ENCODE assay signal across 23 mouse cellular contexts in the genomic region with DNA sequence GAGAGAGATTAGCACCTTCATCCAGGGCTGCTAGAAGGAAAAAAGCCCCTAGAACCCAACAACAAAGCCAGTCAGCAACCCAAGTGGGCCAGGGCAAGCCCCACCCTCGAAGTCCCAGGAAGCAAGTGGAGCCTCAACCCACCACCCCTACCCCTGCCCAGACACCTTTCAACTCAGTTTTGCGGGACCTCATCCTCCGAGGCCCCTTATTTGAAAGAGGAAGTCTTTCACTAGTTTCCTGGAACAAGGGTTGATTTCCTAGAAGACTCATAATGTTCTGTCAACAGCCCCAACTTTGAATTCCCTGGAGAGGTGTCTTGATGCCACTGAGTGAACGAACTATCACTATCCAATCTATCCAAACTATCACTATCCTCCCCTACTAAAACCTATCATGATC. TPM values are rescaled to one million over a fixed set of nuclear protein-coding genes. Genes with fewer than 3 reads are reported as not detected.
DNase-seq lines count a peak whose midpoint lies in the region; ATAC-seq and TF ChIP-seq lines count a peak whose summit lies in the region.
"Had no signal": no experiment of that assay in that cellular context is flagged by ENCODE, and none has a peak within 500 bp of the region (broad histone marks: within the 10 kb centered on the region; RNA-seq: fewer than 3 reads in every experiment).

No protein-coding gene starts in this region.

- no peak for TF ChIP-seq CTCF in kidney, postnatal 0 days (IDR thresholded peaks at IDR 0.05; ENCODE audit: low read depth)
- no peak for TF ChIP-seq CTCF in G1E (IDR thresholded peaks at IDR 0.05; ENCODE audit: low read depth, low read length)
- no peak for TF ChIP-seq CTCF in left cerebral cortex, adult 2 months (IDR thresholded peaks at IDR 0.05)

- H3K9ac ChIP-seq in kidney, postnatal 0 days (ENCODE audit: low read depth, low read length) = no peak overlapping the region
- H3K9ac ChIP-seq: embryonic facial prominence, embryonic 13.5 days; forebrain, embryonic 13.5 days; forebrain, postnatal 0 days; heart, embryonic 12.5 days; hindbrain, embryonic 15.5 days had no signal

- no peak for DNase-seq in kidney, postnatal 0 days (ENCODE audit: low spot score)
- DNase-seq in kidney, adult 11 months = no peak
- peak; percentile 51 for DNase-seq in G1E (ENCODE audit: low spot score)
- DNase-seq in left cerebral cortex, adult 2 months (ENCODE audit: extremely low spot score in 1 of 2, low spot score in 2 of 2) = no peak
- DNase-seq in lung, postnatal 25 days (ENCODE audit: low spot score) = no peak
- DNase-seq: adrenal gland, postnatal 14 days; cerebellum, adult 18-20 months; cerebellum, adult 9-11 months; cerebellum, postnatal 36 days; forebrain, postnatal 0 days; gastrocnemius, postnatal 36 days had no signal

- no peak for ATAC-seq in kidney, postnatal 0 days (replicated peaks; ENCODE audit: low FRiP score, low read depth)
- ATAC-seq in CD4-positive, CD25-positive, alpha-beta regulatory T cell, adult 4 months = peak; percentile 39
- ATAC-seq in G1E (ENCODE audit: extremely low read depth, insufficient number of reproducible peaks, low FRiP score, poor library complexity, severe bottlenecking) = no peak
- no peak for ATAC-seq in erythroid progenitor cell, adult 5-6 weeks (replicated peaks; ENCODE audit: low FRiP score, poor library complexity, severe bottlenecking)
- ATAC-seq: forebrain, embryonic 13.5 days; forebrain, postnatal 0 days had no signal

- WGBS in kidney, postnatal 0 days = 79% methylated on average over 4 of the region's 4 CpGs

- H3K9me3 ChIP-seq in kidney, postnatal 0 days (replicated peaks; ENCODE audit: low read length) = no peaks in the 10 kb centered on the region
- H3K9me3 ChIP-seq in G1E (replicated peaks) = no peaks in the 10 kb centered on the region
- H3K9me3 ChIP-seq: embryonic facial prominence, embryonic 13.5 days; forebrain, embryonic 13.5 days; heart, embryonic 12.5 days; hindbrain, embryonic 15.5 days had no signal

- no peaks in the 10 kb centered on the region for H3K27me3 ChIP-seq in kidney, postnatal 0 days (ENCODE audit: insufficient read depth, low read length)
- no peaks in the 10 kb centered on the region for H3K27me3 ChIP-seq in G1E (ENCODE audit: insufficient read depth, low read length)
- H3K27me3 ChIP-seq: embryonic facial prominence, embryonic 13.5 days; forebrain, embryonic 13.5 days; heart, embryonic 12.5 days; hindbrain, embryonic 15.5 days had no signal

- peaks cover 5% of the 10 kb centered on the region; the same call in 1 of the 2 replicates for H3K4me1 ChIP-seq in kidney, postnatal 0 days (replicated peaks; ENCODE audit: insufficient read depth, low read length)
- H3K4me1 ChIP-seq in G1E (ENCODE audit: insufficient read depth, low read depth, low read length) = peaks cover 87% of the 10 kb centered on the region
- H3K4me1 ChIP-seq in brown adipose tissue, adult 24 weeks (ENCODE audit: control insufficient read depth, insufficient read depth, insufficient read length, low read length) = peaks cover 43% of the 10 kb centered on the region
- H3K4me1 ChIP-seq: forebrain, embryonic 13.5 days; hindbrain, embryonic 15.5 days had no signal

- no peak overlapping the region for H3K4me2 ChIP-seq in kidney, postnatal 0 days (ENCODE audit: low read length)
- H3K4me2 ChIP-seq: embryonic facial prominence, embryonic 13.5 days; forebrain, embryonic 13.5 days; heart, embryonic 12.5 days; hindbrain, embryonic 15.5 days had no signal

- no peaks in the 10 kb centered on the region for H3K36me3 ChIP-seq in kidney, postnatal 0 days (ENCODE audit: insufficient read depth, low read length)
- H3K36me3 ChIP-seq in G1E (replicated peaks) = peaks cover 83% of the 10 kb centered on the region

- H3K4me3 ChIP-seq in kidney, postnatal 0 days (replicated peaks; ENCODE audit: low read depth, low read length) = no peak overlapping the region
- H3K4me3 ChIP-seq in G1E (ENCODE audit: low read depth, low read length) = peak overlapping the region; percentile 60; the same call in 1 of the 2 replicates
- no peak overlapping the region for H3K4me3 ChIP-seq in brown adipose tissue, adult 24 weeks (ENCODE audit: insufficient read depth, low read depth, low read length)
- no peak overlapping the region for H3K4me3 ChIP-seq in left cerebral cortex, adult 2 months
- H3K4me3 ChIP-seq: embryonic facial prominence, embryonic 13.5 days; forebrain, embryonic 13.5 days; heart, embryonic 12.5 days; hindbrain, embryonic 15.5 days had no signal

- peak overlapping the region; percentile 36; the same call in 1 of the 2 replicates for H3K27ac ChIP-seq in kidney, postnatal 0 days
- peak overlapping the region; percentile 77 for H3K27ac ChIP-seq in brown adipose tissue, adult 24 weeks (replicated peaks; ENCODE audit: low read depth, low read length)
- H3K27ac ChIP-seq in left cerebral cortex, adult 2 months = no peak overlapping the region
- H3K27ac ChIP-seq: embryonic facial prominence, embryonic 13.5 days; forebrain, embryonic 13.5 days; hindbrain, embryonic 15.5 days had no signal

- intact Hi-C loops in left cerebral cortex, adult 2 months (cut with DNase I) = no loop called here

RNA-seq across cellular contexts. Expression of gene Rab5c, which starts 8.0 kb away (rescaled TPM):
- polyA plus RNA-seq in kidney, postnatal 0 days (2015; fragmentation: Nextera tagmentation; extraction: Ambion mirVana) = 34.7 and 39.0 TPM in 2 replicates
- polyA plus RNA-seq in CD4-positive, CD25-positive, alpha-beta regulatory T cell, adult 4 months (2017; shearing (Covaris generic)) = 10 to 100 TPM; 21.2 to 35.8 TPM
- total RNA-seq in G1E (2014; fragmentation: Nextera tagmentation) (181 and 202 TPM in 2 replicates), G1E (2017) (153 and 173 TPM in 2 replicates)
- polyA plus RNA-seq in G1E (2012) = 362 and 429 TPM in 2 replicates
- polyA plus RNA-seq in brown adipose tissue, adult 24 weeks (2012; ENCODE audit: insufficient read depth, insufficient read length, missing spikeins) = 148 and 163 TPM in 2 replicates
- 100 to 1,000 TPM; 139 to 142 TPM for total RNA-seq in left cerebral cortex, adult 2 months (2021)
- total RNA-seq in erythroid progenitor cell, adult 5-6 weeks (2015; ENCODE audit: low replicate concordance) = 99.8 and 136 TPM in 2 replicates
- total RNA-seq in erythroid progenitor cell, adult 5-6 weeks (2017; ENCODE audit: low replicate concordance) = 80.2 and 110 TPM in 2 replicates

RNA-seq across cellular contexts. Expression of gene Hspb9, which starts 16.3 kb away (rescaled TPM):
- 0.37 TPM in 1 of 2 replicates, not detected in the other for polyA plus RNA-seq in kidney, postnatal 0 days (2015; fragmentation: Nextera tagmentation; extraction: Ambion mirVana)
- polyA plus RNA-seq in CD4-positive, CD25-positive, alpha-beta regulatory T cell, adult 4 months (2017; shearing (Covaris generic)) = 1 to 10 TPM in 1 of 2 experiments, not detected in 1; 1.0 TPM
- total RNA-seq in G1E (2014; fragmentation: Nextera tagmentation) (2.4 TPM in 1 of 2 replicates, not detected in the other), G1E (2017) (0.22 and 0.35 TPM in 2 replicates)
- polyA plus RNA-seq in G1E (2012) = 0.55 and 0.61 TPM in 2 replicates
- not detected in 2 replicates for polyA plus RNA-seq in brown adipose tissue, adult 24 weeks (2012; ENCODE audit: insufficient read depth, insufficient read length, missing spikeins)
- not detected for total RNA-seq in left cerebral cortex, adult 2 months (2021)
- not detected in 2 replicates for total RNA-seq in erythroid progenitor cell, adult 5-6 weeks (2015; ENCODE audit: low replicate concordance)
- total RNA-seq in erythroid progenitor cell, adult 5-6 weeks (2017; ENCODE audit: low replicate concordance) = not detected in 2 replicates
- total RNA-seq: adrenal gland, adult 18-20 months; adrenal gland, postnatal 14 days; forebrain, postnatal 0 days; gastrocnemius, adult 8-10 months; gastrocnemius, postnatal 36 days; heart, adult 18-20 months; heart, postnatal 25 days had no signal
- polyA plus RNA-seq: embryonic facial prominence, embryonic 13.5 days; forebrain, embryonic 13.5 days; heart, embryonic 12.5 days had no signal

RNA-seq across cellular contexts. Expression of gene Kat2a, which starts 17.7 kb away (rescaled TPM):
- polyA plus RNA-seq in kidney, postnatal 0 days (2015; fragmentation: Nextera tagmentation; extraction: Ambion mirVana) = 39.0 and 40.2 TPM in 2 replicates
- 10 to 100 TPM; 11.1 to 13.2 TPM for polyA plus RNA-seq in CD4-positive, CD25-positive, alpha-beta regulatory T cell, adult 4 months (2017; shearing (Covaris generic))
- total RNA-seq in G1E (2014; fragmentation: Nextera tagmentation) = 46.8 and 47.0 TPM in 2 replicates
- total RNA-seq in G1E (2017) = 17.9 and 18.8 TPM in 2 replicates
- 93.4 and 94.2 TPM in 2 replicates for polyA plus RNA-seq in G1E (2012)
- polyA plus RNA-seq in brown adipose tissue, adult 24 weeks (2012; ENCODE audit: insufficient read depth, insufficient read length, missing spikeins) = 6.9 and 8.4 TPM in 2 replicates
- 10 to 100 TPM; 60.5 to 61.7 TPM for total RNA-seq in left cerebral cortex, adult 2 months (2021)
- total RNA-seq in erythroid progenitor cell, adult 5-6 weeks (2015; ENCODE audit: low replicate concordance) = 2.5 and 11.2 TPM in 2 replicates
- total RNA-seq in erythroid progenitor cell, adult 5-6 weeks (2017; ENCODE audit: low replicate concordance) = 1.9 and 2.6 TPM in 2 replicates

RNA-seq across cellular contexts. Expression of gene Dhx58, which starts 25.9 kb away (rescaled TPM):
- polyA plus RNA-seq in kidney, postnatal 0 days (2015; fragmentation: Nextera tagmentation; extraction: Ambion mirVana) = 3.3 and 3.7 TPM in 2 replicates
- polyA plus RNA-seq in CD4-positive, CD25-positive, alpha-beta regulatory T cell, adult 4 months (2017; shearing (Covaris generic)) = 10 to 100 TPM; 31.6 to 60.3 TPM
- total RNA-seq in G1E (2014; fragmentation: Nextera tagmentation) = 1.4 and 2.0 TPM in 2 replicates
- 4.2 and 4.7 TPM in 2 replicates for total RNA-seq in G1E (2017)
- 2.6 TPM in 2 replicates for polyA plus RNA-seq in G1E (2012)
- 3.6 and 6.4 TPM in 2 replicates for polyA plus RNA-seq in brown adipose tissue, adult 24 weeks (2012; ENCODE audit: insufficient read depth, insufficient read length, missing spikeins)
- total RNA-seq in left cerebral cortex, adult 2 months (2021) = 1 to 10 TPM; 3.0 to 3.7 TPM
- 6.8 and 7.5 TPM in 2 replicates for total RNA-seq in erythroid progenitor cell, adult 5-6 weeks (2015; ENCODE audit: low replicate concordance)
- 17.8 and 26.2 TPM in 2 replicates for total RNA-seq in erythroid progenitor cell, adult 5-6 weeks (2017; ENCODE audit: low replicate concordance)

RNA-seq across cellular contexts. Expression of gene Kcnh4, which starts 29.8 kb away (rescaled TPM):
- not detected in 2 replicates for polyA plus RNA-seq in kidney, postnatal 0 days (2015; fragmentation: Nextera tagmentation; extraction: Ambion mirVana)
- not detected for polyA plus RNA-seq in CD4-positive, CD25-positive, alpha-beta regulatory T cell, adult 4 months (2017; shearing (Covaris generic))
- total RNA-seq in G1E (2014; fragmentation: Nextera tagmentation) (not detected in 2 replicates), G1E (2017) (not detected in 2 replicates)
- not detected in 2 replicates for polyA plus RNA-seq in G1E (2012)
- polyA plus RNA-seq in brown adipose tissue, adult 24 weeks (2012; ENCODE audit: insufficient read depth, insufficient read length, missing spikeins) = not detected in 2 replicates
- total RNA-seq in left cerebral cortex, adult 2 months (2021) = 10 to 100 TPM; 17.2 to 18.4 TPM
- not detected in 2 replicates for total RNA-seq in erythroid progenitor cell, adult 5-6 weeks (2015; ENCODE audit: low replicate concordance)
- not detected in 2 replicates for total RNA-seq in erythroid progenitor cell, adult 5-6 weeks (2017; ENCODE audit: low replicate concordance)
- total RNA-seq: gastrocnemius, adult 8-10 months; gastrocnemius, postnatal 36 days; heart, adult 18-20 months; heart, postnatal 25 days had no signal
- polyA plus RNA-seq: heart, embryonic 12.5 days; heart, embryonic 16.5 days had no signal
